Mouse (Mus musculus) layer of hippocampus, postnatal 36 days (tissue): Measurements from ENCODE around the gene Prps1. TPM values are rescaled to one million over a fixed set of nuclear protein-coding genes. Genes with fewer than 3 reads are reported as not detected.
"Not testable (repeated sequence)": the region's sequence is repeated elsewhere in the genome, so short reads cannot be mapped to it uniquely, and the experiment has no call there.

Experiments
- DNase-seq, 2 experiments: peaks; one replicate each; pipeline ENCODE4 v3.0.0; 2022
- total RNA-seq, 2 experiments: library from RNA; stranded (reverse); gene quantifications; 2 replicates each; pipeline ENCODE4 v1.2.3; 2021

The Prps1 gene
- total RNA-seq = 10 to 100 TPM; 72.5 to 77.2 TPM

DNA sequence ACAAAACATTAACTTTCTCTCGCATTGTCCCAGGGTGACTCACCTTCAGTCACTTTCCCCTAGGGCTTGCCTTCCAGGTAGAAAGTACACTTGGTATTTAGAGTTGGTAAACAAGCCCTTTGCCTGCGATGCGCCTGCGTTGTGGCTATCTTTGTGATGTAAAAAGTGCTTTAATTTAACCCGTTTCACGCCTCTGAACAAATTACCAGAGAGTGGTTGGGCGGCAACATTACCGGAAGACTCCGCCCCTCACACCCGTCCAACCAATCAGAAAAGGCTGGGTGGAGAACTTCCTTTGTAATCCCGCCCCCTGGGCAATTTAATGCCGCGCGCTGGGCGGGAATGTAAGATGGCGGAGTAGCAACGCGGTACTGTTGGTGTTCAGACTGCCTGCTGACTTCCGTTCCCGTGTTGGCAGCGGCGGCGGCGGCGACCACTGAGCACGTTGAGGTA is at the start of gene Prps1:
Gene Prps1, plus strand, starts transcription at position 335 of the 453 bp plus-strand sequence.
- DNase-seq = peak; percentile 79 to 80

GRCm38 (mm10) chrX:140407593-140407992 is 48.8 kb upstream of the Prps1 start:
- DNase-seq = no peak

DNA sequence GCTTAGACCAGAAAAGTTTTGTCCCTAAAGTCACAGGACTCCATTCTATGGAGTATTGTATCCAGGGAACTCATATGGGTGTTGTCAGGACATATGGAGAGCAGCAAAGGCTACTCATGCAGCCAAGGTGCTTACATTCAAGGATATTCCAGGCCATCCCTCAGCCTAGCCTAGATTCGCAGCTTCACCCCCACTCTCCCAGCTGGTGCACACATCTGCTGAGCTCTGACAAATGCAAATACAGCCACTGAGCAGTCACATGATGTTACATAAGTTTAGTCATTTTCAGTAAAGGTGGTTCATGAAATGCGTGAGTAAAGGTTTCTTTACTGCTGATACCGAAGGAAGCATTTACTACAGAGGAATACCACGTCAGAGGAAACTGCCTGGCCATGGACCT is 37.9 kb upstream of the Prps1 start:
- DNase-seq = peak in 1 of 2 experiments; percentile 15

- DNase-seq = no peak
These were observed 29.3 kb upstream of the Prps1 start for GRCm38 (mm10) chrX:140427124-140427523.

DNA sequence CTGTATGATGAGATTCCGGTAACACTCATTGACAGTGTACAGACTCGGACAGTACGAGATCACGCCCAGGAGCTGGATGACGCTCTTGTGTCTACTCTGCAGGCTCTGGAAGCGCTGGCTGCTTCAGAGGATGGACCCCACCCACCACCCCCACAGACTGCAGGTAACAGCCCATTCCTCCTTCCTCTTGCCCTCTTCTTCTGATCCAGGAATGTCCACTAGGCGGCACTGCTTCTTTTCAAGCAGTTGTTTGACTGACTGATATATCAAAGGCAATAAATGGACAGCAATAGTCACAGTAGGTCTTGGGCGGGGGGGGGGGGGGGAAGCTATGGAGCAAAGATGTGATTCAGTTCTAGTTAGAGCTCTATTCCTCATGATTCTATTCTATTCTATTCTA is 28.2 kb upstream of the Prps1 start:
- DNase-seq = no peak

DNA sequence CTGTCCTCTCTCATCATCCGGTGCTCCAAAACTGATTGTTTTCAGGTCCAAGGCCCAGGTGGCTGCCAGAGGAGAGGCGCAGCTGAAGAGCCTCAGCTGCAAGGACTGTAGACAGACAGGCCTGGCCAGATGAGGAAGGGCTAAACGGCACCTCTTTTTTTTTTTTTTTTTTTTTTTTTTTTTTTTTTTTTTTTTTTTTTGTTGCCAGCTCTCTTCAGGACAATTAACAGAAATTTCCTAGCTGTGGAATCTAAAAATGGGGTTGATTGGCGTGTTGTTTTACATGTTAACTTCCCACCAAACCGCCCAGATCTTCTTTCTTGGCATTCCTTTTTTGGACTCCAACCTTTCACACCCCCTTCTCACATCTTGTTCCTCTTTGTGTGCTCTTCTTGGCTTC is 26.4 kb upstream of the Prps1 start:
- no peak for DNase-seq

DNA sequence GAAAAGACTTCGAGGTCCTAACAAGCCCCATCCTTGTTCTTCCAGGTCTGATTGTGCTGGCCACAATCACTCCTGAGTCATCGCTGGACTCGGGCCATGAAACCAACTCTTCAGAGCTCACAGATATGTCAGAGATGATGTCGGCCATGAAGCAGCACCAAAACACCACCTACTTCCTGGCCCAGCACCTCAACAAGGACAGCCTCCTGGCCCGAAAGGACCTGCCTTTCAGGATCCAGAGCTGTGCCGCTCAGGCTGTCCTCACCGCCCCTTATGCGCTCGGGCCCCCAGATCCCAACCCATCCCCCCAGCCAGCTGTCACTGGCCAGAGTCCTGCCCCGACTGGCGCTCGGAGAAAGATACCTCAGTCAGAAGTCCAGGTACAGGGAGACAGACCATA is 25.9 kb upstream of the Prps1 start:
- no peak for DNase-seq

GRCm38 (mm10) chrX:140431981-140432380 is 24.4 kb upstream of the Prps1 start:
- DNase-seq = no peak

- DNase-seq = no peak
These were observed 23.6 kb upstream of the Prps1 start for GRCm38 (mm10) chrX:140432786-140433185.

GRCm38 (mm10) chrX:140437906-140438305 is 18.5 kb upstream of the Prps1 start:
- DNase-seq = no peak

GRCm38 (mm10) chrX:140445551-140445950 is 10.9 kb upstream of the Prps1 start:
- DNase-seq = no peak

DNA sequence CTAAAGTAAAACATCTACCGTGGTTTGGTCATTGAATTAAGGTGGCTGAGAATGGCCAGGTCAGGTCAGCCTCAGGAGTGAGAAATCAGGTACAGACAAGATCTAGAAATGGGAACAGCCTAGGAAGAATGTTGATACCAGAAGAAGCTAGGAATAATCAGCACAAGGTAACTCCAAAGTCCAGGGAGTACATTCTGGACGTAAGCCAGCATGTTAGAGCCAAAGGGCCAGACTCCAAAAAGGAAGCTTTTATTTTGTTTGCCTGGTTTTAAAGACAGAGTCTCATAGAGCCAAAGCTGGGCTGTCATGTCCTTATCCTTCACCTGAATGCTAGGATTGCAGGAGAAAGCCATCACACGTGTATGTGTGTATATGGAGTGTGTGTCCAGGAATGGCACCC is 6.3 kb upstream of the Prps1 start:
- no peak for DNase-seq

DNA sequence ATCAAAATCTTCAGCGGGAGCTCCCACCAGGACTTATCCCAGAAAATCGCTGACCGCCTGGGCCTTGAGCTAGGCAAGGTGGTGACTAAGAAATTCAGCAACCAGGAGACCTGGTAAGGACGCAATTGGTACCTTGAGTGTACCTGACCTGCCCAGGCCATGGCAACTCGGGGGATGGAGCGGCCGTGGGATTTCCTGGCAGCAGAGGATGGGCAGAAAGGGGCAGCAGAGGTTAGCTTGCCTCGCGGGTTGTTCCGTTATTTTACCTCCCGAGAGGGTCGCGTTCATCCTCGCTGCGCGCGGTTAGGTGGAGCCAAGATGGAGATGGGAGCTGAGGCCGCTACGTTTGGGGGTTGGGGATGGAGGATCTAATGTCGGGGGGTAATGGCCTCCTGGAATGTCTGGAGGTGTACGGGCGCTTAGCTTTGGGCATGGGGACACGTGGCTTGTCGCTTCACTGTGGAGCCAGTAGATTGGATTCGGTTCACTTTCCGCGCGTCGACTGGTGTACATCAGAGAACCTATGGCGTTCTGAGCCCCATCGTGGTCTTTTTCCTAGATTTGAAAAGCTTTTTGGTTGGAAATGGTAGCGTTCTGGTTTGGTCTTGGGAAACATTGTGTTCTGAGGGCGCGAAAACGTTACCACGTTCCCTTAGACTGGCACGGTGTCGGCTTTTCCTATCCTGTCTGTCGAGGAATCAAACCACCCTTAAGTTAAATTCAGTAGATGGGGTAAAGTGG is 508 bp downstream of the Prps1 start:
- no peak for DNase-seq

DNA sequence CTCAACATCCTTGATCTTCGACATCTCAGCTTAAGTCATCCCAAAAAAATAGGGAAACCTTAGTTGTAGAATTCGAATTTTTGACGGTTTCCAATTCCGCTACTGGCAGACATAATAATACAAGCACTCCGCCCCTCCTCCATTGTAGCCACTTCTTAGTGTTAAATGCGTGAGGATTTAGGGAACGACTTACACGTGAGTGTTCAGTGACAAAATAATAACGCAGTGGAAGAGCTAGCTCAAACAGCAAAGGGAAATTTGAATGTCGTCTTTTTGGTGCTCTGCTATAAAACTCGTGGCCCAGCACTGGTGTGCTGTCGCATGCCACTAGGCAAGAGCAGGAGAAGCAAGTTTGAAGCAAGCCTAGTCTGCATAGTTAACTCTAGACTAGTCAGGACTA is 1.1 kb downstream of the Prps1 start:
- no peak for DNase-seq

DNA sequence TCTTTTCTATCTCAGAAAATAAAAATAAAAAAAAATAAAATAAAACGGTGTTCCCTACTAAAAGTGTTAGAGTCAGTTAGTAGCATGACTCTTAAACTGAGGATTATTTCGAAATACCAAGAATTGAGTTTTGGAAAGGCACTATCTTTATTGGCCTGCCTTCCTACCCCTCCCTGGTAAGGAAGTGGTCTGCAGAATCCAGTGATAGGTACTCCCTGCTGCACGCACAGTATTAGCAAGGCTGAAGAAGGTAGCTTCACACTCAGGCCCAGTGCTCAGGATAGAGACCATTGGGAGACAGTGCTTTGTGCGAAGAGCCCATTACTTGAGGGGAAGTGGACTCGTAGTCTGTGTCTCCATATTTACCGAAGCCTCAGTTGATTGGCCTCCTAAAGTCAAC is 21.8 kb downstream of the Prps1 start:
- no peak for DNase-seq

GRCm38 (mm10) chrX:140479171-140479570 is 22.8 kb downstream of the Prps1 start:
- DNase-seq = peak in 1 of 2 experiments; percentile 25

GRCm38 (mm10) chrX:140489174-140489573 is 32.8 kb downstream of the Prps1 start:
- DNase-seq = no peak

DNA sequence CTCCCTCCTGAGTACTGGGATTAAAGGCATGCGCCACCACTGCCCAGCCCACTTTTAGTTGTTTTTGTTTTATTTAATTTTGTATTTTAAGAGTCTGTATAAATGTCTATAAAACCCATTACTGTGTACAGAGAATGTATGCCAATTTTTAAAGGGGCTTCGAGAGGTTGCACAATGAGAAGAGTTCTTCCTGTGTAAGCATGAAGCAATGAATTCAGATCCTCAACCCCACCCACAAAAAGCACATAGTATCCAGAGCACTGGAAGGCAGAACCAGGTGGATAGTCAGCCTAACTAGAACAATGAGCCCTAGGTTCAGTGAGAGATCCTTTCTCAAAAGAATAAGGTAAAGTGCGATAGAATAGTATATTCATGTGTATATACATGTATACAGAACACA is 33.8 kb downstream of the Prps1 start:
- no peak for DNase-seq

DNA sequence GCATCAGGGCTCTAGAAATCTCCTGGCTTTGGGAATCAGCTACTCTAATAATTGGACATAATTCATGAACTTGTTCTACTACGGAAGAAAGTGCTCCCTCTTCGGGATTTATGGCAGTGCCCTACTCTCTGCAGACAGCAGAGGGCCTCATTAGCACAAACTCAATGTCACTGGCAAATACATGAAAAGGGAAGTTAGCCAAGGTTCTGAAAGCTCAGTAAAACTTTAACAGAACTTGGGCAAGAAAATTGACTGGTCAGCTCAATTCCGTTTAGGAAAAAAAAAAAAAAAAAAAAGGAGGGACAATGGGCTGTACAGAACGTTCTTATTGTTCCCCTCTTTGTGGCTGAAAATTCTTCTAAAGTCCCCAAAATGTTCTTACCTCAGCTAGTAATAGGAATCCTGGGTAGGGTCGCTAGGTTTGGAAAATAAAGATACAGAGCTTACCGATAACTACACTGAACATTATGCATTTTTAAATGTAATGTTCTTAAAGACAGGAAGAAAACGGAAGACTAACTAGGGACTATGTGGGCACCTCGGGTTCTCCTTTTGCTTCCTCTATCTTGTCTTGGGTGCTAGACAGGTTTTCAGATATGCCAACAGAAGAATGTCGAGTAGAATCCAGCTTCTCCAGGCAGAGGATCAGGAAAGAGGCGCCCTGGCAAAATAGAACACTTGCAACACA is 35.6 kb downstream of the Prps1 start:
- no peak for DNase-seq

DNA sequence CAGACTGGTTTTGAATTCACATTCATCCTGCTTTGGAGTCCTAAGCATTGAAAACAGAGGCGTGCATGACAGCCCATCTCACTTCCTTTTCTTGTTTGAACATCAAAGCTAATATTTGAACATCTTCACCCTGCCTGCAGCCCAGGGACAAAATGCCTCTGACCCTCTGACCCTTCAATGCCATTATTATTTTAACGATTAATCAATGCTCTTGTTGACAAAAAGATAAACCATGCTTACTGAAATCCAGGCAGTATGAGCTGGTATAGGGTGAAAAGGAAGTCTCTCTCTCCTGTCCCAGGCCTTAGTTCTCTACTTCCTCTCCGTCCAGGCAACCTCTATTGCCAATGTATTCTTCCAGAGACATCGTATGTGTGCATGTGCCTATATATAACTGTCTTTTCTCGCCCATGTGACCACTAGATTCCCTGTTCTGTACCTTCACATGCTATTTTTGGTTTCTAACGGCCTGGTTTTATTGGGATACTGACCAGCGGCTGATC is 37.2 kb downstream of the Prps1 start:
- DNase-seq = no peak

- DNase-seq = no peak
These were observed 37.8 kb downstream of the Prps1 start for GRCm38 (mm10) chrX:140494170-140494569.

- DNase-seq = not testable (repeated sequence)
These were observed 42.0 kb downstream of the Prps1 start for GRCm38 (mm10) chrX:140498431-140498830.

GRCm38 (mm10) chrX:140500306-140500705 is 43.9 kb downstream of the Prps1 start:
- DNase-seq = no peak
